Mouse (Mus musculus) liver, embryonic 13.5 days (tissue): ENCODE data around the gene Arhgef39. TPM values are rescaled to one million over a fixed set of nuclear protein-coding genes. Genes with fewer than 3 reads are reported as not detected.

ENCODE experiments used
- ATAC-seq: fragments of 200-750 bp; cut with Nextera tagmentation; 2 replicates; pipeline ENCODE4 v1.8.0; 2017; ENCODE audit warnings: low read depth, mild to moderate bottlenecking, moderate number of reproducible peaks, moderate library complexity
- DNase-seq: peaks from one replicate; pipeline ENCODE4 v3.0.0; 2022
- H3K27ac ChIP-seq: fragments of 300-500 bp; sonication (generic); 2 replicates; pipeline ENCODE4 v1.5.1; 2015; ENCODE audit warnings: moderate library complexity, mild to moderate bottlenecking, inconsistent platforms
- H3K27me3 ChIP-seq: fragments of 300-500 bp; sonication (generic); 2 replicates; pipeline ENCODE4 v1.6.1; 2015; ENCODE audit warnings: mild to moderate bottlenecking, inconsistent platforms
- H3K36me3 ChIP-seq: fragments of 300-500 bp; sonication (generic); 2 replicates; pipeline ENCODE4 v1.6.1; 2015; ENCODE audit warnings: mild to moderate bottlenecking, inconsistent platforms
- H3K4me1 ChIP-seq: fragments of 300-500 bp; sonication (generic); replicated peaks from 2 replicates; pipeline ENCODE4 v1.6.1; 2015; ENCODE audit warnings: inconsistent platforms
- H3K4me2 ChIP-seq: fragments of 300-500 bp; sonication (generic); 2 replicates; pipeline ENCODE4 v1.6.1; 2015; ENCODE audit warnings: inconsistent platforms, mild to moderate bottlenecking, moderate library complexity
- H3K4me3 ChIP-seq: fragments of 300-500 bp; sonication (generic); replicated peaks from 2 replicates; pipeline ENCODE4 v1.5.1; 2015; ENCODE audit warnings: mild to moderate bottlenecking, inconsistent platforms
- H3K9ac ChIP-seq: fragments of 300-500 bp; sonication (generic); 2 replicates; pipeline ENCODE4 v1.6.1; 2015; ENCODE audit warnings: mild to moderate bottlenecking, inconsistent platforms
- H3K9me3 ChIP-seq: fragments of 300-500 bp; sonication (generic); replicated peaks from 2 replicates; pipeline ENCODE4 v1.6.1; 2016; ENCODE audit warnings: inconsistent platforms
- WGBS: fragments of 180-500 bp; shearing (Covaris S2); methylation state at CpG from one replicate; pipeline ENCODE4 v1.1.7; 2015; ENCODE audit not compliant: insufficient replicate concordance; 5-methylcytosine and 5-hydroxymethylcytosine counted together
- polyA plus RNA-seq: library from polyadenylated mRNA; unstranded; fragments of >200 nt; fragmentation: Nextera tagmentation; extraction: Ambion mirVana; gene quantifications from 2 replicates; pipeline ENCODE4 v1.2.1, GENCODE M21; 2015

Gene Arhgef39
- polyA plus RNA-seq, 1 experiment from 2014 or later, result 29.4 TPM

GRCm38 (mm10) chr4:43507938-43508665, 8.6 kb upstream of the Arhgef39 start:
- Histone ChIP-seq H3K27ac (no peak overlapping the region), H3K4me3 (peak overlapping the region; percentile 61), H3K36me3 (no peaks in the 10 kb centered on the region), H3K9ac (peak overlapping the region; percentile 67), H3K9me3 (no peaks in the 10 kb centered on the region), H3K4me1 (peaks cover 33% of the 10 kb centered on the region), H3K4me2 (peak overlapping the region; percentile 77), H3K27me3 (peaks cover 16% of the 10 kb centered on the region; the same call in 1 of the 2 replicates)
- ATAC-seq (peak; percentile 57), DNase-seq (no peak)
- WGBS, result 6% methylated on average over 21 of the region's 22 CpGs

GRCm38 (mm10) chr4:43506536-43507185, 7.2 kb upstream of the Arhgef39 start, which contains the start of gene Car9:
Gene Car9 (plus strand): TSS chr4:43506966.
- Histone ChIP-seq H3K4me3 (peak within 1 kb of the TSS; percentile 61), H3K4me2 (peak within 1 kb of the TSS; percentile 77), H3K9me3 (no peaks in the 10 kb centered on the region), H3K27ac (no peak within 1 kb of the TSS), H3K4me1 (peaks cover 33% of the 10 kb centered on the region), H3K9ac (no peak within 1 kb of the TSS), H3K27me3 (peaks cover 12% of the 10 kb centered on the region; the same call in 1 of the 2 replicates), H3K36me3 (no peaks in the 10 kb centered on the region)
- WGBS, result 69% methylated on average over 9 of the region's 9 CpGs
- ATAC-seq (no peak), DNase-seq (no peak)

GRCm38 (mm10) chr4:43506074-43506473, 6.6 kb upstream of the Arhgef39 start:
- Histone ChIP-seq H3K9me3 (no peaks in the 10 kb centered on the region), H3K9ac (no peak overlapping the region), H3K27me3 (peaks cover 12% of the 10 kb centered on the region), H3K27ac (no peak overlapping the region), H3K36me3 (no peaks in the 10 kb centered on the region), H3K4me1 (peaks cover 33% of the 10 kb centered on the region), H3K4me2 (no peak overlapping the region), H3K4me3 (no peak overlapping the region)
- 78% methylated on average over 8 of the region's 8 CpGs for WGBS
- ATAC-seq, result no peak
- DNase-seq, result no peak

GRCm38 (mm10) chr4:43504269-43504668, 4.8 kb upstream of the Arhgef39 start:
- H3K4me3 ChIP-seq, result no peak overlapping the region
- H3K9ac ChIP-seq, result no peak overlapping the region
- no peak overlapping the region for H3K4me2 ChIP-seq
- ATAC-seq (no peak), DNase-seq (no peak)
- peaks cover 39% of the 10 kb centered on the region for H3K4me1 ChIP-seq
- no peaks in the 10 kb centered on the region for H3K9me3 ChIP-seq
- 23% methylated on average over 4 of the region's 4 CpGs for WGBS
- H3K27me3 ChIP-seq, result peaks cover 12% of the 10 kb centered on the region
- H3K27ac ChIP-seq, result no peak overlapping the region
- H3K36me3 ChIP-seq, result no peaks in the 10 kb centered on the region

GRCm38 (mm10) chr4:43503506-43503905, 4.0 kb upstream of the Arhgef39 start:
- WGBS, result 67% methylated on average over 6 of the region's 6 CpGs
- DNase-seq (no peak), ATAC-seq (no peak)
- Histone ChIP-seq H3K27me3 (peaks cover 12% of the 10 kb centered on the region), H3K27ac (no peak overlapping the region), H3K36me3 (no peaks in the 10 kb centered on the region), H3K9ac (no peak overlapping the region), H3K4me3 (no peak overlapping the region), H3K4me2 (no peak overlapping the region), H3K4me1 (peaks cover 38% of the 10 kb centered on the region), H3K9me3 (no peaks in the 10 kb centered on the region)

GRCm38 (mm10) chr4:43503041-43503440, 3.5 kb upstream of the Arhgef39 start:
- DNase-seq, result no peak
- 69% methylated on average over 2 of the region's 2 CpGs for WGBS

GRCm38 (mm10) chr4:43498983-43499382, 512 bp downstream of the Arhgef39 start:
- peaks cover 30% of the 10 kb centered on the region for H3K36me3 ChIP-seq
- H3K27me3 ChIP-seq, result no peaks in the 10 kb centered on the region; the same call in 1 of the 2 replicates
- H3K9me3 ChIP-seq, result no peaks in the 10 kb centered on the region
- peak overlapping the region; percentile 80 for H3K27ac ChIP-seq
- H3K4me3 ChIP-seq, result peak overlapping the region; percentile 80
- H3K4me1 ChIP-seq, result peaks cover 59% of the 10 kb centered on the region
- peak overlapping the region; percentile 78 for H3K4me2 ChIP-seq
- DNase-seq, result no peak
- WGBS, result 6% methylated on average over 8 of the region's 8 CpGs
- peak overlapping the region; percentile 89 for H3K9ac ChIP-seq
- ATAC-seq, result peak; percentile 57

More at GRCm38 (mm10) chr4:43503041-43503440, 3.5 kb upstream of the Arhgef39 start:
- H3K36me3 ChIP-seq, result no peaks in the 10 kb centered on the region
- no peak overlapping the region for H3K9ac ChIP-seq
- H3K27me3 ChIP-seq, result peaks cover 12% of the 10 kb centered on the region
- H3K27ac ChIP-seq, result no peak overlapping the region
- H3K4me1 ChIP-seq, result peaks cover 38% of the 10 kb centered on the region
- H3K9me3 ChIP-seq, result no peaks in the 10 kb centered on the region
- H3K4me2 ChIP-seq, result no peak overlapping the region
- no peak overlapping the region for H3K4me3 ChIP-seq
- ATAC-seq, result no peak

- peak overlapping the region; percentile 80 for H3K4me3 ChIP-seq
- ATAC-seq (no peak), DNase-seq (no peak)
- peaks cover 30% of the 10 kb centered on the region for H3K36me3 ChIP-seq
- H3K27me3 ChIP-seq, result no peaks in the 10 kb centered on the region; the same call in 1 of the 2 replicates
- H3K4me1 ChIP-seq, result peaks cover 57% of the 10 kb centered on the region
- H3K27ac ChIP-seq, result 0 out of 2 replicates have a peak overlapping the region, but pooled peaks have one; percentile 9
- WGBS, result 61% methylated on average over 4 of the region's 4 CpGs
- H3K9me3 ChIP-seq, result no peaks in the 10 kb centered on the region
- peak overlapping the region; percentile 78 for H3K4me2 ChIP-seq
- H3K9ac ChIP-seq, result peak overlapping the region; percentile 89
These were observed 1.5 kb downstream of the Arhgef39 start for GRCm38 (mm10) chr4:43497946-43498345.

- no peak for ATAC-seq
- peaks cover 30% of the 10 kb centered on the region for H3K36me3 ChIP-seq
- no peaks in the 10 kb centered on the region; the same call in 1 of the 2 replicates for H3K27me3 ChIP-seq
- no peak overlapping the region for H3K27ac ChIP-seq
- peaks cover 58% of the 10 kb centered on the region for H3K4me1 ChIP-seq
- DNase-seq, result no peak
- H3K4me2 ChIP-seq, result peak overlapping the region; percentile 78
- no peaks in the 10 kb centered on the region for H3K9me3 ChIP-seq
- whole genome bisulfite sequencing, result 89% methylated on average over 8 of the region's 8 CpGs
- peak overlapping the region; percentile 89 for H3K9ac ChIP-seq
- peak overlapping the region; percentile 80 for H3K4me3 ChIP-seq
These were observed 2.1 kb downstream of the Arhgef39 start for GRCm38 (mm10) chr4:43497405-43497804.

- Histone ChIP-seq H3K36me3 (peaks cover 30% of the 10 kb centered on the region), H3K9me3 (no peaks in the 10 kb centered on the region), H3K27ac (no peak overlapping the region), H3K4me2 (no peak overlapping the region), H3K9ac (no peak overlapping the region), H3K27me3 (no peaks in the 10 kb centered on the region; the same call in 1 of the 2 replicates), H3K4me1 (peaks cover 64% of the 10 kb centered on the region), H3K4me3 (no peak overlapping the region)
- no peak for ATAC-seq
- 67% methylated on average over 6 of the region's 6 CpGs for WGBS
- no peak for DNase-seq
These were observed 2.9 kb downstream of the Arhgef39 start for GRCm38 (mm10) chr4:43496587-43496986.

GRCm38 (mm10) chr4:43493846-43494240, 5.7 kb downstream of the Arhgef39 start:
- Histone ChIP-seq H3K36me3 (peaks cover 30% of the 10 kb centered on the region), H3K9me3 (no peaks in the 10 kb centered on the region), H3K27ac (peak overlapping the region; percentile 82), H3K9ac (peak overlapping the region; percentile 88), H3K4me2 (peak overlapping the region; percentile 87), H3K4me3 (peak overlapping the region; percentile 81), H3K27me3 (no peaks in the 10 kb centered on the region), H3K4me1 (peaks cover 75% of the 10 kb centered on the region)
- no peak for DNase-seq
- WGBS, result 2% methylated on average over 9 of the region's 9 CpGs
- no peak for ATAC-seq
